Mouse (Mus musculus) ES-CJ7 (cell line): ENCODE measurements around the gene Gimap5.
A peak's percentile ranks its signal among the peaks of the same experiment; 100 is the strongest.

Experiments used
- DNase-seq: peaks from one replicate; pipeline ENCODE4 v3.0.0; 2011; ENCODE audit warnings: low read depth, low spot score

Gene Gimap5

GRCm38 (mm10) chr6:48745959-48746889, at the start of gene Gimap5:
Gene Gimap5 (plus strand): TSS chr6:48746197.
- DNase-seq: peak; percentile 61

GRCm38 (mm10) chr6:48696830-48697554, 49.0 kb upstream of the Gimap5 start:
- DNase-seq: no peak

DNA sequence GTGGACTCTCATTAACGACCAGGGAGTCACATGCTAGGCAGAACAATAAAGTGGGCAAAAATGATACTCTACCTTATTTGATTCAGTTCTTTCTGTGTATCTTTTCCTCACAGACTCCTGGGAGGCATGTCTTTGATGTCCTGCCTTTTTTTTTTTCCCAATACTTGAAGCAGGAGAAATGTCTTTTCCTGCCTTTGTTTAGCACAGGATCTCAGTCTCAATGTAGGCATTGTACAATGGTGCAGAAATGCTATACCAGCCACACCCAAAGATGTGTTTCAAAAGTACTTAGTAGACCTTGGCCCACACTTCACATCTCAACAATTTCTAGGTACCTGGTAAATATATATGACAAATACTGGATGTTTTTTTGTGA, 48.5 kb upstream of the Gimap5 start:
- DNase-seq: no peak

DNA sequence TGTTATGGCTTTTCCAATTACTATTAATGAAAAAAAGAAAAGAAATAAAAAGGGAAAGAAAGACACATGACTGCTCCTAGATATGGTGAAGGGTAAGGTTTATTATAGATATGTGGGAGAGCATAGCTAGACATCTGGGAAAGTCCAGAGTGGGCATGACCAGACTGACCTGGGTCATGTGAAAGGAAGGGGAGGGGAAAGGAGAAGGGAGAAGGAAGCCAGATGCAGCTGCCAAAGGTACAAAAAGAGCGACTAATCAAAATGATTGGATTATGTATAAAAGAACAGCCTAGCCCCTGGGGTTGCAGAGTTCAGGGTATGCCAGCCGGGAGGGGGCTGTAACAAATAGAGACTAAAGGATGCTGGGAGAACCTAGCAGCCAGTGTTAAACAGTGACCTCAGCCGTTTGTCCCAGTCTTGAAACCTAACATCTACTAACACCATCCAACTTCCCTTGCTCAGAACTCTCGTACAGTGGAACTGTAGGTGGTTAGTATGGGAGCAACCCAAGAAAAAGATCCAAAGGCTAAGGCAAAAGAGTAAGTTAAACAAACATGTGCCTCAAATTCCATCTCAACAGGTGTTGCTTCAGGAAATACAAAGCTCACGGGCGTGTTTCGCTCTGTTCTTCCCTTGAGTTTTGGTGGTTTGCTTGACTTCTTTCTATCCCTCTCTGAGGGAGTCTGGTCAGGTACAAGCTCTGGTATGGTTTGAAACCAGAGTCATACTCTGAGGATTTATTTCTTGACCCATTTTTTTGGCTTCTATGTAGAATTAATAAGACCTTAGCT, 47.7 kb upstream of the Gimap5 start:
- DNase-seq: no peak

GRCm38 (mm10) chr6:48698888-48699287, 47.1 kb upstream of the Gimap5 start:
- DNase-seq: no peak

GRCm38 (mm10) chr6:48700251-48701075, 45.5 kb upstream of the Gimap5 start:
- no peak for DNase-seq

DNA sequence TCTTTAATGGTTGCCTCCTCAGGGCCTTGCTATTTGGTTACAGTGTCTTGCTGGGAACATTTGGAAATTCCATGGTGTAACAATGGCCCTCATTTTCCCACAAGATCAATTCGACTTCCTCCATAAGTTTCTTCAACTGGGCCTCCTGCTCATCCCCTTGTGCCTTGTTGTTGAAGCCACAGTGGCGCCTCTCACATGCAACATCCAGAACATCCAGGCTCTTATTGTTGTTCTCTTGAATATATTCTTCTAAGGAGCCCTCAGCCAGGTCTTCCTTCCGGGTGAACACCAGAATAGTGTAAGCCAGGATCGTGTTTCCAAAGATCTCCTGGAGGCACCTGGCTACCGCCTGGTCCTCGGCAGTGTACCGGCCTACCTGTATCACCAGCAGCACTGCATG, 43.9 kb upstream of the Gimap5 start:
- DNase-seq: no peak

DNA sequence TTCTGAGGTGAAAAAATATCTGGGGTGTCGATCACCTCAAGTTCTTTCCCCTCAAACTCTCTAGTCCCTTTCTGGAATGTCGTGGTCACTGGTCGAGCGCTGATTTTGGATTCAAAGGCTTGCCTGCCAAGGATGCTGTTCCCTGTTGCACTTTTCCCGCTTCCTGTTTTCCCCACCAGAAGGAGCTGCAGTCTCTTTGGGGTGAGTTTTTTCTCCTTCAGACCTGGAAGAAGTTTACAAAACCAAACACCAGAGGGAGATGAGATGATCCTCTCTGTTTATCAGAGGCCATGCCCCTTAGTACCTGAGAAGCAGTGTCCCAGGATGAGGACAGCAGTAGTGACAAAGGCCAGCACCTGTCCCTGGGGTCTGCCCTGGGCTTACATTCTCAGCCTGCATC, 43.4 kb upstream of the Gimap5 start:
- DNase-seq: peak; percentile 36

- DNase-seq: no peak
Measured at GRCm38 (mm10) chr6:48704146-48704545, 41.9 kb upstream of the Gimap5 start.

GRCm38 (mm10) chr6:48706130-48706529, 39.9 kb upstream of the Gimap5 start:
- DNase-seq: no peak

- DNase-seq: peak; percentile 24
Measured at GRCm38 (mm10) chr6:48718455-48718854, 27.5 kb upstream of the Gimap5 start, which contains the start of the genes Gm28053 and Gimap7. Gene Gm28053 (plus strand): TSS chr6:48718607. Gene Gimap7 (plus strand): TSS chr6:48718621.

GRCm38 (mm10) chr6:48720326-48720725, 25.7 kb upstream of the Gimap5 start:
- no peak for DNase-seq

- DNase-seq: no peak
Measured at GRCm38 (mm10) chr6:48723468-48723867, 22.5 kb upstream of the Gimap5 start.

- no peak for DNase-seq
Measured at GRCm38 (mm10) chr6:48725476-48725875, 20.5 kb upstream of the Gimap5 start.

DNA sequence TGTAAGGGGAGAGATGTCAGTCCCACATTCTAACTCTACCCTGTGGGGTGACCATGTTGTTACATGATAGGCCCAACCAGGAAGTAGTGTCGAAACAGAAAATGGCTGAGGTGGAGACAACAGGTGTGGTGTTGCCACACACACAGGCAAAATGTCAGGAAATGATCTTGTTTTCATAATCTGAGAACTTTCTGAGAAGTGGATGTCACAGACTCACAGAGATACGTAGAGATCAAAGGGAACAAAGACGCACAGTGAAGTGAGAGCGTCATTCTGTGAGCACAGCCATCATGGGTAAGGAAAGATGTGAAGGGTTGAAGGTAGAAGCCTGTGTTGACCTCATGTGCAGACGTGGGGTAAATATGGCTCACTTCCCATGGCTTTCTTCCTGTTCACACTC, 18.2 kb upstream of the Gimap5 start:
- DNase-seq: no peak

- DNase-seq: no peak
Measured at GRCm38 (mm10) chr6:48732864-48733304, 13.1 kb upstream of the Gimap5 start.

- no peak for DNase-seq
Measured at GRCm38 (mm10) chr6:48733660-48734059, 12.3 kb upstream of the Gimap5 start.

DNA sequence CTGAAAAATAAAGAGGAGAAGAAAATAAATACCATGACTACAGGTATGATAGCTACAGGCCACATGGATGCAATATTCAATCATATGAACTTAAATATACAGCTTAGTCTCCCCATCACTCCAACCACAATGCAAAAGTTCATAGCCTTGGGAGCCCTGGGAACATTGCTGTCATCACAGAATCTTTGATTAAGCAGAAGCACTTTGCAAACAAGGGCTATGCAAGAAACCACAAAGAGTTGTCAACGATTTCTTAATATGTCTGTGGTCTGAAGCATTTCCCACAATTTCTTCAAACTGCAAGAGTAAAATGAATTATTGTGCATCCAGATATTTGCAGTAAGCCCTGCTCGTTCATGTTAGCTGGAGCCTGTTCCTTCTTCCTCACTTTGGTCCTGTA, 8.9 kb upstream of the Gimap5 start:
- DNase-seq: no peak

GRCm38 (mm10) chr6:48737688-48738087, 8.3 kb upstream of the Gimap5 start:
- DNase-seq: no peak

- DNase-seq: no peak
Measured at GRCm38 (mm10) chr6:48738961-48739779, 6.8 kb upstream of the Gimap5 start, which contains the start of gene Gimap1. Gene Gimap1 (plus strand): TSS chr6:48739054.
